Mouse (Mus musculus) hindbrain, embryonic 13.5 days (tissue): ENCODE results near the gene Ceacam19. TPM values are rescaled to one million over a fixed set of nuclear protein-coding genes. Genes with fewer than 3 reads are reported as not detected.
"Not testable (repeated sequence)": the region's sequence is repeated elsewhere in the genome, so short reads cannot be mapped to it uniquely, and the experiment has no call there.

ENCODE experiments used
- ATAC-seq: fragments of 200-750 bp; cut with Nextera tagmentation; 2 replicates; pipeline ENCODE4 v1.8.0; 2017; ENCODE audit warnings: moderate TSS enrichment; ENCODE audit not compliant: low FRiP score
- H3K27ac ChIP-seq: fragments of 300-500 bp; sonication (generic); 2 replicates; pipeline ENCODE4 v1.5.1; 2015; ENCODE audit warnings: inconsistent platforms, mild to moderate bottlenecking, moderate library complexity
- H3K27me3 ChIP-seq: fragments of 300-500 bp; sonication (generic); 2 replicates; pipeline ENCODE4 v1.6.1; 2015; ENCODE audit warnings: mild to moderate bottlenecking, inconsistent platforms
- H3K36me3 ChIP-seq: fragments of 300-500 bp; sonication (generic); 2 replicates; pipeline ENCODE4 v1.6.1; 2015; ENCODE audit warnings: mild to moderate bottlenecking, inconsistent platforms
- H3K4me1 ChIP-seq: fragments of 300-500 bp; sonication (generic); replicated peaks from 2 replicates; pipeline ENCODE4 v1.6.1; 2015; ENCODE audit warnings: inconsistent platforms
- H3K4me2 ChIP-seq: fragments of 300-500 bp; sonication (generic); 2 replicates; pipeline ENCODE4 v1.6.1; 2015; ENCODE audit warnings: inconsistent platforms, mild to moderate bottlenecking, moderate library complexity
- H3K4me3 ChIP-seq: fragments of 300-500 bp; sonication (generic); 2 replicates; pipeline ENCODE4 v1.5.1; 2015; ENCODE audit warnings: mild to moderate bottlenecking, inconsistent platforms
- H3K9ac ChIP-seq: fragments of 300-500 bp; sonication (generic); 2 replicates; pipeline ENCODE4 v1.6.1; 2015; ENCODE audit warnings: mild to moderate bottlenecking, inconsistent platforms
- H3K9me3 ChIP-seq: fragments of 300-500 bp; sonication (generic); 2 replicates; pipeline ENCODE4 v1.6.1; 2016; ENCODE audit warnings: inconsistent platforms
- WGBS: fragments of 180-500 bp; shearing (Covaris S2); methylation state at CpG from one replicate; pipeline ENCODE4 v1.1.7; 2015; 5-methylcytosine and 5-hydroxymethylcytosine counted together
- polyA plus RNA-seq: library from polyadenylated mRNA; unstranded; fragments of >200 nt; fragmentation: Nextera tagmentation; extraction: Ambion mirVana; gene quantifications from 2 replicates; pipeline ENCODE4 v1.2.1, GENCODE M21; 2015

Ceacam19 gene
- not detected in 2 replicates for polyA plus RNA-seq

GRCm38 (mm10) chr7:19887849-19888248, at the start of gene Ceacam19:
Gene Ceacam19, minus strand, starts transcription at chr7:19887965.
- ATAC-seq: no peak
- 76% methylated on average over 7 of the region's 7 CpGs for WGBS
- no peak within 1 kb of the TSS for H3K4me2 ChIP-seq

GRCm38 (mm10) chr7:19937229-19937821, 49.6 kb upstream of the Ceacam19 start:
- H3K4me2 ChIP-seq: no peak overlapping the region
- WGBS: 85% methylated on average over 11 of the region's 11 CpGs

More at GRCm38 (mm10) chr7:19887849-19888248, at the start of gene Ceacam19:
- Histone ChIP-seq H3K4me1 (no peaks in the 10 kb centered on the region), H3K36me3 (no peaks in the 10 kb centered on the region), H3K4me3 (no peak within 1 kb of the TSS), H3K27me3 (no peaks in the 10 kb centered on the region), H3K9me3 (no peaks in the 10 kb centered on the region), H3K27ac (no peak within 1 kb of the TSS), H3K9ac (no peak within 1 kb of the TSS)

GRCm38 (mm10) chr7:19935961-19936360, 48.2 kb upstream of the Ceacam19 start:
- Histone ChIP-seq H3K9me3 (no peaks in the 10 kb centered on the region), H3K36me3 (no peaks in the 10 kb centered on the region), H3K27me3 (peaks cover 10% of the 10 kb centered on the region; the same call in 1 of the 2 replicates), H3K4me2 (no peak overlapping the region), H3K4me3 (no peak overlapping the region), H3K27ac (no peak overlapping the region), H3K4me1 (peaks cover 7% of the 10 kb centered on the region; the same call in 1 of the 2 replicates), H3K9ac (no peak overlapping the region)
- WGBS: 84% methylated on average over 6 of the region's 6 CpGs
- no peak for ATAC-seq

More at GRCm38 (mm10) chr7:19937229-19937821, 49.6 kb upstream of the Ceacam19 start:
- Histone ChIP-seq H3K9ac (no peak overlapping the region), H3K36me3 (no peaks in the 10 kb centered on the region), H3K27me3 (peaks cover 2% of the 10 kb centered on the region; the same call in 1 of the 2 replicates), H3K4me1 (peaks cover 4% of the 10 kb centered on the region; the same call in 1 of the 2 replicates), H3K4me3 (no peak overlapping the region), H3K9me3 (no peaks in the 10 kb centered on the region), H3K27ac (no peak overlapping the region)
- ATAC-seq: no peak

GRCm38 (mm10) chr7:19935171-19935751, 47.5 kb upstream of the Ceacam19 start:
- Histone ChIP-seq H3K27me3 (peaks cover 10% of the 10 kb centered on the region; the same call in 1 of the 2 replicates), H3K4me3 (no peak overlapping the region), H3K36me3 (no peaks in the 10 kb centered on the region), H3K4me2 (no peak overlapping the region), H3K9me3 (no peaks in the 10 kb centered on the region), H3K9ac (no peak overlapping the region), H3K27ac (no peak overlapping the region), H3K4me1 (peaks cover 7% of the 10 kb centered on the region; the same call in 1 of the 2 replicates)
- WGBS: 82% methylated on average over 20 of the region's 20 CpGs
- no peak for ATAC-seq

- Histone ChIP-seq H3K27ac (no peak overlapping the region), H3K9ac (no peak overlapping the region), H3K4me3 (peak overlapping the region; percentile 27), H3K4me2 (peak overlapping the region; percentile 40), H3K9me3 (no peaks in the 10 kb centered on the region), H3K36me3 (no peaks in the 10 kb centered on the region), H3K4me1 (peaks cover 7% of the 10 kb centered on the region; the same call in 1 of the 2 replicates), H3K27me3 (peaks cover 10% of the 10 kb centered on the region; the same call in 1 of the 2 replicates)
- peak; percentile 82 for ATAC-seq
- 26% methylated on average over 21 of the region's 21 CpGs for WGBS
Observed at GRCm38 (mm10) chr7:19932877-19933809, 45.4 kb upstream of the Ceacam19 start.

- no peaks in the 10 kb centered on the region for H3K9me3 ChIP-seq
- no peak for ATAC-seq
- peak overlapping the region; percentile 40; the same call in 1 of the 2 replicates for H3K4me2 ChIP-seq
- peaks cover 10% of the 10 kb centered on the region; the same call in 1 of the 2 replicates for H3K27me3 ChIP-seq
- H3K4me1 ChIP-seq: peaks cover 7% of the 10 kb centered on the region; the same call in 1 of the 2 replicates
- 29% methylated on average over 13 of the region's 13 CpGs for WGBS
- no peak overlapping the region for H3K4me3 ChIP-seq
- no peaks in the 10 kb centered on the region for H3K36me3 ChIP-seq
- H3K27ac ChIP-seq: no peak overlapping the region
- H3K9ac ChIP-seq: no peak overlapping the region
Observed at GRCm38 (mm10) chr7:19932133-19932876, 44.5 kb upstream of the Ceacam19 start.

- ATAC-seq, H3K4me2 ChIP-seq, H3K9ac ChIP-seq, H3K4me1 ChIP-seq, H3K36me3 ChIP-seq, H3K4me3 ChIP-seq, H3K27ac ChIP-seq, H3K9me3 ChIP-seq: not testable (repeated sequence)
- 85% methylated on average over 6 of the region's 6 CpGs for WGBS
- H3K27me3 ChIP-seq: peaks cover 10% of the 10 kb centered on the region; the same call in 1 of the 2 replicates
Observed at GRCm38 (mm10) chr7:19930481-19930880, 42.7 kb upstream of the Ceacam19 start.

- no peak for ATAC-seq
- WGBS: 46% methylated on average over 5 of the region's 5 CpGs
- Histone ChIP-seq H3K4me1 (peaks cover 9% of the 10 kb centered on the region; the same call in 1 of the 2 replicates), H3K27me3 (peaks cover 12% of the 10 kb centered on the region; the same call in 1 of the 2 replicates), H3K27ac (no peak overlapping the region), H3K36me3 (no peaks in the 10 kb centered on the region), H3K4me2 (no peak overlapping the region), H3K4me3 (no peak overlapping the region), H3K9ac (no peak overlapping the region), H3K9me3 (no peaks in the 10 kb centered on the region)
Observed at GRCm38 (mm10) chr7:19928486-19928885, 40.7 kb upstream of the Ceacam19 start.

- Histone ChIP-seq H3K4me2 (no peak overlapping the region), H3K27me3 (peaks cover 12% of the 10 kb centered on the region; the same call in 1 of the 2 replicates), H3K4me1 (0 out of 2 replicates have a peak, but pooled peaks cover 2% of the 10 kb centered on the region), H3K36me3 (no peaks in the 10 kb centered on the region), H3K9me3 (no peaks in the 10 kb centered on the region), H3K4me3 (no peak overlapping the region), H3K27ac (no peak overlapping the region), H3K9ac (no peak overlapping the region)
- WGBS: 91% methylated on average over 2 of the region's 2 CpGs
- ATAC-seq: no peak
Observed at GRCm38 (mm10) chr7:19926849-19927480, 39.2 kb upstream of the Ceacam19 start.

- H3K9me3 ChIP-seq: no peaks in the 10 kb centered on the region
- ATAC-seq: no peak
- WGBS: 83% methylated on average over 1 of the region's 1 CpGs
- H3K4me2 ChIP-seq: no peak overlapping the region
- no peak overlapping the region for H3K9ac ChIP-seq
- 0 out of 2 replicates have a peak, but pooled peaks cover 8% of the 10 kb centered on the region for H3K4me1 ChIP-seq
- 0 out of 2 replicates have a peak, but pooled peaks cover 8% of the 10 kb centered on the region for H3K27me3 ChIP-seq
- no peaks in the 10 kb centered on the region for H3K36me3 ChIP-seq
- H3K27ac ChIP-seq: no peak overlapping the region
- H3K4me3 ChIP-seq: no peak overlapping the region
Observed at GRCm38 (mm10) chr7:19925376-19925775, 37.6 kb upstream of the Ceacam19 start.

- Histone ChIP-seq H3K27ac (no peak overlapping the region), H3K4me2 (no peak overlapping the region), H3K4me1 (peaks cover 15% of the 10 kb centered on the region), H3K36me3 (no peaks in the 10 kb centered on the region), H3K9me3 (no peaks in the 10 kb centered on the region), H3K27me3 (0 out of 2 replicates have a peak, but pooled peaks cover 8% of the 10 kb centered on the region), H3K9ac (no peak overlapping the region), H3K4me3 (no peak overlapping the region)
- no peak for ATAC-seq
- WGBS: 15% methylated on average over 13 of the region's 15 CpGs
Observed at GRCm38 (mm10) chr7:19923797-19924196, 36.0 kb upstream of the Ceacam19 start.
